Mouse (Mus musculus): ENCODE results near the gene Tph1.
"Not testable (repeated sequence)": the region's sequence is repeated elsewhere in the genome, so short reads cannot be mapped to it uniquely, and the experiment has no call there.

Tph1 gene

DNA sequence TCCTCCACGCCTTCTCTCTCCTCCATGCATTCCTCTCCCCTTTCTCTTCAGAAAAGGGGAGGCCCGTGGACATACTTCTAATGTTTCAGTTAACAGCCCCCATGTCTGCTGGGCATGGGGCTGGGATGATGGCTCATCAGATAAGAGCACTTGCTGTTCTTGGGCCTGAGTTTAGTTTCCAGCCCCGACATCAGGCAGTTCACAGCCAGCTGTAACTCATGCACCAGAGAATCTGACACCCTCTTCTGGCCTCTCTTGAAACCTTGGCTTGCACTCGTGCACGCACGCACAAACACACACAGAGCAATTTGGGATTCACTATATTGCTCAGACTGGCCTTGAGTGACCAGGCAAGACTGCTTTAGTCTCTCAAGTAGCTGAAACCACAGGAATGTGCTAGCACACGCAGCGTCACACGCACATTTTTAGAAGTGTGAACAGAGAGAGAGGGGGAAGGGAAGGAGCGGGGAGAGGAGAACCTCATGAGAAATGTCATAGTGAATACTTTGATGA lies at the start of gene Tph1:
TSS of gene Tph1 (minus strand) at position 378 of the 513 bp plus-strand sequence.
- DNase-seq (ENCODE audit: low spot score in 2 of 2) = no peak

GRCm38 (mm10) chr7:46720460-46720859 lies 48.1 kb upstream of the Tph1 start:
- no peak for DNase-seq (ENCODE audit: low spot score in 2 of 2)

DNA sequence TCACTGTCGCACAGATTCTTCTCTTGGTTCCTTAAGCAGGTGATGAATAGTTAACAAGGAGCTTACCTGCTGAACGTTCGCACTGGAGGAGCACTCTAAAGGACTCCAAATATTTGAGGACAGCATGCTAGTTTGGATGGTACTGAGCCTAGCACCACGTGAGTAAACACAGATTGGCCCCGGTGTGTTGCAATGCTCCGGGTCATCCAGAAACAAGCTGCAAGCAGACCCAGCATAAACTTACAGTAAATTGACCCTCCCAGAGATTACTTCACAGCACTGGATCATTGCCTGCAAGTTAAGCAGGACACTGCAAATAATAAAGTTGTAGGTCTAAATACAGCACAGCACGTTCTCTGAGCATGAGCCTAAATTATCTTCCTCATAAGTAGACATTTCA lies 47.2 kb upstream of the Tph1 start:
- no peak for DNase-seq (ENCODE audit: low spot score in 2 of 2)

GRCm38 (mm10) chr7:46718591-46719270 lies 46.4 kb upstream of the Tph1 start:
- DNase-seq (ENCODE audit: low spot score in 2 of 2) = no peak

DNA sequence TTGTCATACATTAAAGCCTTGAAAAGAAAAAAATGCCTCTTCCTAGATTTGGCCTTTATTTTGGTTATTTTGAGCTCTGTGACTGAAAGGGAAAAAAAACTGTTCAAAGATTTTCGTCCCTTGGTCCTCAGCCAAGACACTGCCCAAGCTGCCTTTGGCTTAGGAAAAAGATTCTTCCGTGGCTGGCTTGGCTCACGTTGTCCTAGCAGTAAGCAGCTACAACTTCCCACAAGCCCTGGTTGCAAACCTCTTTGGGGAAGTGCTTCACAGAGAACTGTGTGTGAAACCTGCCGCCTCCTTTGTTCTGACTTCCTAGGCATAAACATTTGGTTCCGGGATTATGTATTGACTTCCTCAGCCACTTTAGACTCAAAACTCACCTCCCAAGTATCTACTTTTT lies 44.6 kb upstream of the Tph1 start:
- no peak for DNase-seq (ENCODE audit: low spot score in 2 of 2)

DNA sequence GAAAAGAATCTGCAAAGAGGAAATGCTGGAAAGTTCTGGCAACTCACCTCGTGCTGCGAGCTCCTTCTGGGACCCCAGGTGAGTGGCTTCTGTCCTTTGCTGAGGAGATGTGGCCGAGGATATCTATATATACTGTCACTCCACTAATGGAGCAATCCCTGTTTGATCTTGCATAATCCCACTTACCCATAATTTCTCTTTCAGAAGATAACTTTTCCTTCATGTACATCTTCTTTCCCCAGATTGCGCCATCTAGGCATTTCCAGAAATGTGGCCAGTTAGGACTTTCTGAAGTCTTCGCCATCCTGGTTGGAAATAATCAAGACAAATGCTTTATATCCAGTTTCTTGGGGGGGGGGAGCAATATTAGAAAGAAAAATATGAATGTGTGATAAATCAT lies 43.3 kb upstream of the Tph1 start, which contains the start of gene Saa3:
TSS of gene Saa3 (minus strand) at position 101 of the 400 bp plus-strand sequence.
- no peak for DNase-seq (ENCODE audit: low spot score in 2 of 2)

- peak; percentile 65 to 86 for DNase-seq (ENCODE audit: low spot score in 2 of 2)
Measured at GRCm38 (mm10) chr7:46714518-46714917, 42.2 kb upstream of the Tph1 start.

DNA sequence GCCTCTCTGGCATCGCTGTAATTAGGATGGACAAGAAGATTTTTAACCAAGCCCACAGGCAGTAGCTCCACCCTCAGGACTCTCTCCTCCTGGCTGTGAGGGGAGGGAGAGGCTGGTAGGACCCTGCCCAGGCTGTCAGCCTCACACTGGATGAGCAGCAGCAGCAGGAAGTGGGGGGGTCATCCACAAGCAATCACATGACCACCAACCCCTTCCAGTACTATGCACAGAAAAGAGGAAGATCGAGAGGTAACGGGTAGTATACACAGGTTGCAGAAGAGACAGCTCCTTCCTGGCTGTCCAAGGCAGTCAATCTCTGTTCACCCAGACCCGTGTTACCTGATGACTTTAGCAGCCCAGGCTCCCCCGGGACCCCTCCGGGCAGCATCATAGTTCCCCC lies 39.9 kb upstream of the Tph1 start:
- no peak for DNase-seq (ENCODE audit: low spot score in 2 of 2)

GRCm38 (mm10) chr7:46710390-46710844 lies 38.1 kb upstream of the Tph1 start, which contains the start of gene Saal1:
Saal1 (minus strand) TSS chr7:46710680.
- DNase-seq (ENCODE audit: low spot score in 2 of 2) = peak; percentile 85 to 97

DNA sequence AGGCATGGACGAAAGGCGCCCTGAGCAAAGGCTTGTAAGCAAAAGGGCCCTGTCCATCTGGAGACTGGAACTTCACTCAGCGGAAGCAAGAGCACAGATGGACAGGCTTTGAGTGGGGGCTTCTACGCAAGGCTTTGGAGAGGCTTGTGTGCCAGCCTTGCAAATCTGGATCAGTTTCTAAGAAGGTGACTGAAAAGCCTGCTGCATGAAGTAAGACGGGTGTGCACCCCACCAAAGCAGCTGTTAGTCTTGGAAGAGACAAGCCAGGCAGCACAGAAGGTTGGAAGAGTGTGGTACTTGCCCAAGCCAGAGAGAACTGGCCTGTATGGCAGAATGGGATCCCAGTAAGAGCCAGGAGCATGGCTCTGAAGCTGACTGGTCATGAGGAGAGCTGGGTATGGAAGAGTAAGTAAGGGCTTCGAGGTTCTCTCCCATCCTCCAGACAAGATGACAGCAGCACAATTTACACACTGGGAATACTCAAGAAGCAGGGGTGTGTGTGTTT lies 28.2 kb upstream of the Tph1 start:
- no peak for DNase-seq (ENCODE audit: low spot score in 2 of 2)

DNA sequence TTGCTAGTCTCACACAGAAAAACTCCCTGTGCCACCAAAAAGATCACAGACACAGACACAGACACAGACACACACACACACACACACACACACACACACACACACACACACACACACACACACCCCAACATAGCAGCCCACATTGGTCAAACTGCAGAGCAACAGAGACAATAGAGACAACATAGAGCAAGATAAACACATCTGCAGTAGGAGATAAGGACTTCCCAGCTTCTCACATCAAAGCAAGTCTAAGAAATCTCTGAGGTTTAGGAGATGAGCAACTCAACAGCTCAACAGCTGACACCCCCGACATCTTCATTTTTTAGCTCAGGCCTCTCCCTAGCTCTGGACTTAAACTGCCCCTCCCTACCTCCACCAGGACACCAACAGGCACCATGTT lies 24.4 kb upstream of the Tph1 start:
- no peak for DNase-seq (ENCODE audit: low spot score in 2 of 2)

DNA sequence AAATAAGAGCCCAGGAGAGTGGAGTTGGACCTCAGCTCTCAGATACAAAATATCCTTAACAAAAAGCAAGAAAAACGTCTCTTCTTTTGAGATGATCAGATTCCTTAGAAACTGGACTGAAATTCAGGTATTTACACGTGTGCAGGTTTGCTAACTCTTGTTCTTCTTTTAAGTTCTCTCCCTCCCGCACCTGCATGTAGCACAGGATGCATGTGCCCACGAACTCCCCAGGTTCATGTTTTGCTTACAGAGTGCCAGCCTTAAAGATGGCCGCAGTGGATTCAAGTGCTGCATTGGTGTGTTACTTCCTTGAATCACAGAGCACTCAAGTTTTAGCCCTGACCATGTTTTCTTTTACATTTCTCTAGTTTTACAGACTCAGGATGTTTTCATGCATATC lies 14.5 kb upstream of the Tph1 start:
- DNase-seq (ENCODE audit: low spot score in 2 of 2) = no peak

GRCm38 (mm10) chr7:46680732-46681131 lies 8.4 kb upstream of the Tph1 start:
- no peak for DNase-seq (ENCODE audit: low spot score in 2 of 2)

GRCm38 (mm10) chr7:46679044-46679443 lies 6.7 kb upstream of the Tph1 start:
- not testable (repeated sequence) for DNase-seq (ENCODE audit: low spot score in 2 of 2)

- DNase-seq (ENCODE audit: low spot score in 2 of 2) = no peak
Measured at GRCm38 (mm10) chr7:46678417-46678816, 6.1 kb upstream of the Tph1 start.

GRCm38 (mm10) chr7:46676808-46677360 lies 4.5 kb upstream of the Tph1 start:
- no peak for DNase-seq (ENCODE audit: low spot score in 2 of 2)

DNA sequence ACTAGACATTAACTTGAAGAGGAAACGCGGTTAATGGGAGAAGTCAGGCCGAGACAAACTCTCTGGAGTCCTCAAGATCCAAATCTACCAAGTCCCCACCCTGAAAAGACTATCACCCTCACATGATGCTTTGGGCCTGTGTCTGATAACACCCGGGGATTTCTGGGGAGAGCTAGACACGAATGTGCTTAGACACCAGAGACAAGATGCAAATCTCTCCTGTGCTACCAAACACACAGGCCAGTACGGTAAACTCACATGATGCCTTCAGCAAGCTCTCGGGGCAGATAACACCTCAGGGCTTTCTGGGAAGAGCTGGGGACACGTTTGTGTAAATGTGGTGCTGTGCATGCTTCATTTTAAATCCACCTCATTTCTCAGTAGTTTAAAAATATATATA lies 3.5 kb upstream of the Tph1 start:
- no peak for DNase-seq (ENCODE audit: low spot score in 2 of 2)

DNA sequence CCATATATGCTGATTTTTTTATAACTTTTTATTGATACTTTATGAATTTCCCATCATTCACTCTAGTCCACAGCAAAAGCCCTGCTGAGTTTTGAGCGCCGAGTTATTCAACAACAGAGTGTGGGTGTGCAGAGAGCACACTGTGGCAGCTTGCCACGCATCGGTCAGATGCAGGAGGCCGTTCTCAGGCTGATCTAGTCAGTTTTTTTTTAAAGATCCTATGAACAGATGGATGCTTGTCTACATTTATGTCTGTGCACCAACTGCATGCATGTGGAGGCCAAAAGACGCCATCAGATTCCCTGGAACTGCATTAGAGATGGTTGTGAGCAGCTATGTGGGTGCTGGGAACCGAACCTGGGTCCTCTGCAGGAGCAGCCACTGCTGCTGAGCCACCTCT lies 2.7 kb upstream of the Tph1 start:
- no peak for DNase-seq (ENCODE audit: low spot score in 2 of 2)

DNA sequence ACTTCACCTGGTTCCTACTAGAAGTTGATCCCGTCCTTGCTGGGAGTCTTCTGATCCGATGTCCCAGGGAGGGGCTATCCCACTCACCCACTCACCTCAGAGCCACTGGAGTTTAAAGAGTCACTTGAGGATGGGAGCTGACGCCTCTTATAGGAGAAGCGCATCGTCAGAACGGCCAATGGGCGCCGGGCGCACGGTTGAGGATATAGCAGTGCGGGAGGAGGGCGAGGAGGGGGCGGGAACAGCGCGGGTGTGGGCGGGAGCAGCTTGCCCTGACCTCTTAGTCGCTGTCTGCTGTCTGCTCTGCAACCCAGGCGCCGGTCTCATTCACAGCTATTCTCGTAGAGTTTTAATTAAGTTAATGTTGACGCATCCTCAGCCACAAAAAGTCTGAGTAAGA lies 5.1 kb downstream of the Tph1 start:
- DNase-seq (ENCODE audit: low spot score in 2 of 2) = no peak

DNA sequence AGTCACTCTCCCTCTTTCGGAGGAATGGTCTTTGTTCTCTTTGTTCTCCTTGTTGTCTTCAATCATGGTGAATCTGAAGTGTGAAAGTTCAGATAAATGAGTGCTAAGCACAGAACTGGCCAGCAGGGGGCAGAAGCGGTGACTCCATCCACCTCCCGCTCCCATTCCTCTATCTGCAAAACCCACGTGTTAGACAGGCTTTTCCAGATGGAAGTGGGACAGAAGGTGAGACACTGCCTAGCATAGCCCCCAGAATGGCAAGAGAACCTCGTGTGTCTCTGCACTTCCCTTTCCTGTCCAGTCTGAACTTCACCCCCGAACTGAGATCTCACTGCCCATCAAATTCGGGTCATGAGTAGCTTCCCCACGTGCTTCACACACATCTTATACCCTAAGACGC lies 7.1 kb downstream of the Tph1 start:
- no peak for DNase-seq (ENCODE audit: low spot score in 2 of 2)

DNA sequence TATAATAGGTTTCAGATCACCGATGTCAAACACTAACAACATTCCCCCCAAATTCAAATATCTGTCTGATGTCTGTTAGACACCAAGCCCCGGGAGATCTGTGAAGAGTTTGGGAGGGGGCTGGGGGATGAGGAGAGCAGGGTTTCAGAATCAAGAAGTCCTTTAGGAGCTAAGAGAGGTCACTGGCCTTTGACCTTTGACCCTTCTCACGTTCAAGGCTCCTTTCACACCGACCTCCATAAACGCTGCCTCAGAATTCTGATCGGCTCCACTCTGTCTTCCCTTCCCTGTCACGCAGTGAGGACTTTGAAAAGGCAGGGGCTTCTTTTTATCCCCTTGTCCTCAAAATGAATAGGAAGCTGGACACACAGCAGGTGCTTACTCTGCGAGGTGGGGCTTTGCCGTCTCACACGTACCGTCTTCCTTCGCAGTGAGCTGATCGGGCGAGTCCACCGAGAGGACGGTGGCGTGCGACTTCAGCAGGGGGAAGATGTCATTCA lies 10.7 kb downstream of the Tph1 start:
- no peak for DNase-seq (ENCODE audit: low spot score in 2 of 2)

- DNase-seq (ENCODE audit: low spot score in 2 of 2) = no peak
Measured at GRCm38 (mm10) chr7:46652279-46652678, 20.1 kb downstream of the Tph1 start.

- DNase-seq (ENCODE audit: low spot score in 2 of 2) = not testable (repeated sequence)
Measured at GRCm38 (mm10) chr7:46650231-46650630, 22.1 kb downstream of the Tph1 start.
